Mouse (Mus musculus) cerebellum, adult 11 months (tissue): ENCODE measurements around the gene Runx3.
A peak's percentile ranks its signal among the peaks of the same experiment; 100 is the strongest.

Experiments
- DNase-seq: peaks from one replicate; pipeline ENCODE4 v3.0.0; 2022

Runx3 gene

DNA sequence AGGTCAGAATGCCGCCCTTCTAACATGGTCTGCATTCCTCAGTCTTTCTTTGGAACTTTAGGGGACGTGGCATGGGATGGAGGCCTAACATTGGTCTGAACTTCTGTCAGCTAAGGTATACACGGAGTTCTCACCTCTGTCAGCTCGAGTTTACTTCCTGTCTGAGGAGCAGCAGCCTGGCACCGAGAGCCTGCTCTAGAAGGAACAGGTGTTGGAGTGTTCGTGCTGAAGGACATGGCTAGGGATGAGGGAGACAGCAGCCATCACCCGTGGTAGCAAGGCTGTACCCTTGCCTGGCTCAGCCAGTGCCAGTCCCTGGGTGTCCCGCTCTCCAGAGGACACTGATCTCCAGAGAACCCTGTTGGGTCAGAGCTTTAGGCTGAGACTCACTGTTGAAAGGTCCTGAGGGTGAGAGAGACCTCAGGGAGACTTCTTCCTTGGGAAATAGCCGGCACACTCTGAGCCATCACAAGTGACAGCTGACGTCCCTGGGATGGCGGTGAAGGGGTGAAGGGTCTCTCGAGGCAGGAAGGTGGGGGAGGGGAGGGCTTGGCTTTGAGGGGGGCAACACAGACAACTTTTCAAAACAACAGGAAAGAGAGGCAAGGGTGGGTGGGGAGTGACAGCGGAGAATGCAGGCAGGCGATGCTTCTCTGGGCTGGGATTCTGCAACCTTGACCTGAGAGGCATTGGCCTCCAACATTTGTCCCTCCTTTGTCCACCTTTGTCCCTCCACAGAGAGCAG lies 4.9 kb upstream of the Runx3 start:
- no peak for DNase-seq

DNA sequence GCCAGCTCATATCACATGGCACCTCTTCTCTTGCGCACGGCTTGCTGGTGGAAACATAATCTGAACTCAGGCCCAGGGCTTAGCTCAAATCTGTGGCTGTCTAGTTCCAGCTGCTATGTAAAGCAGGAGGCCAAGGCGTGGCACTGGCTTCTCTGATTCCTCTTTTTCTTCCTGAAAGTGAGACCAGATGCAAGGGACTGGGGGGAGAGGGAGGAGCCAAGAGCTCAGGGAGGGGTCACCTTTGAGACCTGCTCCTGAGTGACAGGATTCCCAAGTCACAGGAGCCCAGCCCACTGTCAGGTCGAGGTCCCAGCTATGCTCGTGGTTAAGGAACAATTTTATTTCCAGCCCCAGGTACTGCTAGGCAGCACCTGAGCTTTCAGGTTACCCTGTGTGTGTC lies 4.1 kb upstream of the Runx3 start:
- no peak for DNase-seq

DNA sequence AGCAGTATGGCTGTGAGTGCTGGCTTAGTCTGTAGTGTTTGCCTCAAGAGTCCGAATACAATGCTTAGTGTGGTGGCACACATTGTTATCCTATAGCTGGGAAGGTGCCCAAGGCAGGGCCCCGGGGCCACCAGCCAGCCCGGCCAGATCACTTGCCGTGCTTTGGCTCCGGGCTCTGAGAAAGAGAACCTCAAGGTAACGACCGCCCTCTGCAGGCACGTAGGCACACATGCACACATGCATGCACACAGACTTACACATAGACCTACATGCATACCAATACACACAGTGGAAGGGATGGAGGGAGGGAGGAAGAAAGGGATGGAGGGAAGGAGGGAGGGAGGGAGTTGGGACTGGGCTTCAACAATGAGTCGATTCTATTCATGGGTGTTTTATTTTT lies 2.6 kb upstream of the Runx3 start:
- no peak for DNase-seq

DNA sequence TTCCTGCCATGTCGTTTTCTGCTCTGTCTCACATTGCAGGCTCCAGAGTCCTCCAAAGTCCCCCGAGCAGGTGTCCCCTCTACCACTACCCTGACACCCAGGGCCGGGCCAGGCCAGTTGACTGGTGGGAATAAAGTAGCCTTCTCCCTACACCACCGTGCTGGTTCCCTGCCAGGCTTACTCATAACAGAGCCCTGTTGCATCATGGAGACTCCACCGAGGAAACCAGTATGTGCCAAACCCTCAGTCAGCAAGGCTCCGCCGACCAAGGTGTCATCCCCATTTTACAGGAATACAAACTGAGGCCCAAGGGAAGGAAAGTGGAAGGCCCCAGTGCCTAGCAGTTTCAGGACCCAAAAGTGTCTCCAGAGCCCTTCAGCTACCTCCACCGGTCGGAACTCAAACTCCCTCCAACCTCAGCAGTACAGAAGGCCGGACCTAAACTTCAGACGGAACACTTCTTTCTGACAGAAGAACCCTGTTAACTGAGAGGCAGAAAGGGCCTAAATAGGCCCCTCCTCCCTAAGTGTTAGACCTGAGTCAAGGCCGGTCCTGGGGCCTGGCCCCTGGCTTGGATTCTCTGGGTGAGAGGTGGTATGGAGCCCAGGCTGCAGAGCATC lies 1.5 kb upstream of the Runx3 start:
- no peak for DNase-seq

DNA sequence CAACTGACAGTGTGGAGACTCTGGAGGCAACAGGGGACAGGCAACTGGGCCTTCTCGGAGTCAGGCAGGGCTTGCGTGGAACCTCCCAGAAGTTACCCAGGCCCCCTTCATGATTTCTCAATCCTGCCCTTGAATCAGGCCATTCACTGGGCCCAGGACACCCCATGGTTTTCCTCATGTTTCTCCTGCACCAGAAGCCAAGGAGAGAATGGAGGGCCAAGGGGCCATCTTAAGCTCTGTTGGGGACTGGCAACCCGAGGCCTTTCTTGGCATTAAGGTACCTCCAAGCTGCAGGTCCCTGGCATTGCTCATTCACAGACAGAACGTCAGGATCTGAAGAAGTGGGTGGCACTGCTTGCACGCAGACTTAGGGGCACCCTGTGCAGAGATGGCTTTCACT lies 3.3 kb downstream of the Runx3 start:
- no peak for DNase-seq

DNA sequence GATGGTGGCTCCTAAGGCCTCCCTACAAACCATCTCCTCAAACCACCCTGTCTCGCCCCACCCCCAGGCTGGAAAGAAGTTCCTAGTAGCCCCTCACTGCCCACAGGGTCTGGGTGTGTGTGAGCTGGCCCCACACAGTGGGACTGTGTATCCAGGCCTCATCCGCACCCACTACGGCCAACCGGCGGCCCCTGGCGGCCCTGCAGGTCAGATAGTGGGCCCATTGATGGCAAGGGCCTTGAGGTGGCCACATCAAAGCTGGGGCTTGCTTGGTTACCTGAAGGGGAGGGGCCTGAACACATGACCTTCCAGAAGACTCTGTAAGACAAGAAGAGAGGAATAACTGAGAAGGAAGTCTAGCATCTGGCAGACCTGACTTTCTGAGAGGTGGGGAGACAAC lies 4.3 kb downstream of the Runx3 start:
- no peak for DNase-seq

DNA sequence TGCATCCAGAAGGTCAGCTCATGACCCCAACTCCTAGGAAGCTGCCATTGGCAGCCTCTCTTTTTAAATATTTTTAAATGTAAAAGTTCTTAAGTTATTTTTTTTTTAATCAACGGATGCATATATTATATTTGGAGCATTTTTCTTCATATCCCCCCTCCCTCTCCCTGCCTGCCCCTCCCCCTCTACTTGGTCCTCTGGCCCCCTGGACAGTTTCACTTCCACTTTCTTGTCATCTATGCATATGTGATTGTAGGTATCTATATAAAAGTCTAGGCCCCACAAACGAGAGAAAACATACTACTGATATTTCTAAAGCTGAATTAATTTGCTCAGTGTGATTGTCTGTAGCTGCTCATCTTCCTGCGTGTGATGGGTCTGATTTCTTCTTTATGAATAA lies 4.7 kb downstream of the Runx3 start:
- no peak for DNase-seq

DNA sequence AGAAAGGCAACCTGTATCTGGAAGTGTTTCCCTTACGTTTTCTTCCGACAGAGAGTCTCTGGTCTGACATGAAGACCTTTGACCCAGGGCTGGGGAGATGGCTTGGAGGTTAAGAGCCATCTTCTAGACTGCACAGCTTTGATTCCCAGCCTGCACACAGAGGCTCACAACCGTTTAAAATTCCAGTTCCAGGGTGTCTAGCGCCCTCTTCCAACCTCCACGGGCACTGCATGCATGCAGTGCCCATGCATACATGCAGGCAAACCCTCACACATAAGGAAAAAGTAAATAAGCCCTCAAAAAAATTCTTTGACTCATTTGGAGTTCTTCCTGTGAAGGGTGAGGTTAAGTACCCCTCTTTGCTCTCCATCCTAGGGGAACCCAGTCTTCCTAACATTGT lies 5.9 kb downstream of the Runx3 start:
- no peak for DNase-seq

DNA sequence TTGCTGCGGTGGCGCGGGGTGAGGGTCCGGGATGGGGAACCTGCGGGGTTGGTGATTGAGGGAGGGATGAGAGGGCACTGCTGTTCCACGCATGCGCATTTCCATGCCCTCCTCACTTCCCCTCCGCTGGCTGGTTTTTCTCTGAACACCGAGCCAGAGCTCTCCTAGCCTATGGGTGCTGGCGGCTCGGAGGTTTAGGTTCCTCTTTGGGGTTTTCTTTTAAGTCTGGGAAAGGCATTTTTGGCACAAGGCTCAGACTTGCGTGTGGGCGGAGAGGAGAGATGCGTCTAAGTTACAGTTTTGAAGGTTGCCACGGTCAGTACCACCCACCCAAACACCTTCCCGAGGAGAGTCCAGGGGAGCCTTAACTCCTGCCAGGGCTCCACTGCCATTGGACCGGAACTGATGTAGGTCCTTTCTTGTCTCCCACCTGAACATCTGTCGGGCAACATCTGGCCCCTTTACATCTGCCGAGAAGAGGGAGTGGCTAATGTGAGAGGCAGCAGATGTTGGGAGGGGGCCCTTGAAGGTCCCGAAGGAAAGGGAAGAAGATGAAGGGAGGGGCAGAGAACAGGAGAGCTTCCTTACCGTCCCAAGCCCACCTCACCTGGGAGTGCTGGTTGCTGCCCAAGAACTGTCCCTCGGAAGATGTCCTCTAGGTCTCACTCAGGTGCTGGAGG lies 8.5 kb downstream of the Runx3 start:
- no peak for DNase-seq

DNA sequence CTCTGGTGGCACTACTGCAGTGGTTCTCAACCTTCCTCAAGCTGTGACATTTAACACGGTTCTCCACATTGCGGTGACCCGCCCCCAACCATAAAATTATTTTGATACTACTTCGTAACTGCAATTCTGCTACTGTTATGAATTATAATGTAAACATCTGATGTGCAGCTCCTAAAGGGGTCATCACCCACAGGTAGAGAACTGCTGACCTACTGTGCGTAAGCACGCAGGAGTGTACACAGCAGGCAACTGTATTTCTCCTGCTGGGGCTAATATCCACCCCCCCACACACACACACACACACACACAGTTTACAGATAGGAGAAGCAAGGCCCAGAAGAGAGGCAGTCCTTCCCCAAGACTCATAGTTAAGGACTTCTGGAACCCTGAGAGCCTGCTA lies 9.7 kb downstream of the Runx3 start:
- DNase-seq: no peak

DNA sequence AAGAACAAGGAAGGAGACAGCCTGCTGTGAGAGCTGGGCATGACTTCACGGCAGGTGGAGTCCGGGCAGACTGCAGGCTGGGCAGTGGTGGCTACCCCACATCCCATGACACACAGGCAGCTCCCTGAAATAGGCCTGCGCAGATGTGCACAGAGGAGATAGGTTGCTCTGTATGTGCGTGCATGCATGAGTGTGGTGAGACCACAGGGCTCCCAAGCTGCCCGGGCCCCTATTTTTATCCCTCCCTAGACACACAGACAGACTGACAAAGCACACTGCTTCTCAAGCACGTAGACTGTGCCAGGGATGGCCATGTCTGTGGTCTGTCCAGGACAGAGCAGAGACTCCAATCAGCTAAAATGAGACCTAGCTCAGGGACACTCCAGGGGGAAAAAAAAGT lies 10.7 kb downstream of the Runx3 start:
- DNase-seq: no peak

DNA sequence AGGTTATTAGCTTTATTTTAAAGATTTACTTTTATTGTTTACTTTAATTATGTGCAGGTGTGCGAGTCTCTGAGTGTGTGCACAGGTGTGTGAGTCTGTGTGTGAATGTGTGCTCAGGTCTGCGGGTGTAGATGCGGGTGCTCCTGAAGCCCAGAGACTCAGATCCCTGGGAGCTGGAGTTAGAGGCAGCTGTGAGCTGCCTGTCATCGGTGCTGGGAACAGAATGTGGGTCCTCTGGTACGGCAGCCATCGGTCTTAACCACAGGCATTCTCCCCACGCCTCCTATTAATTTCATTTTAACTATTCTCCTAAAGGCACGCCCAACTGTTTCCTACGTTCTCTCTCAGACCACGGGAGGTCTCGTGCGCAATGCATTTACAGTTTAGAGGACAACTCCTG lies 12.3 kb downstream of the Runx3 start:
- no peak for DNase-seq

DNA sequence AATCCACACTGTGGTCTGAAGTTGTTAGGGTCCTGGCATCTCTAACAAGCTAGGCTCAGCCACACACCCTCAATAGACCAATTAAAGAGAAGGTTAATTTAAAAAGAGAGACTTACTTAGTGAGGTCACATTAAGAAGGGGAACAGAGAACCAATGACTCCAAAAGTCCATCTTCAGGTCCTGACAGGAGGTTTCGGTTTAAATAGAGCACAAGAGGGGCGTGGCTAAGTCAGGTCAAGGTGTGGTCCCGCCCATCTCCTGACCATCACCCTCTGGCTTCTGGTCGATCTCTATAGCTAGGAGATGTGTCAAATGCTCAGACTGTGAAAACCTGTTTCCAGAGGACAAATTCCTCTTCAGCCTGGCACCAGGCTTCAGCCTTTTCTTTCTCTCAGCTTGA lies 13.3 kb downstream of the Runx3 start:
- DNase-seq: no peak

DNA sequence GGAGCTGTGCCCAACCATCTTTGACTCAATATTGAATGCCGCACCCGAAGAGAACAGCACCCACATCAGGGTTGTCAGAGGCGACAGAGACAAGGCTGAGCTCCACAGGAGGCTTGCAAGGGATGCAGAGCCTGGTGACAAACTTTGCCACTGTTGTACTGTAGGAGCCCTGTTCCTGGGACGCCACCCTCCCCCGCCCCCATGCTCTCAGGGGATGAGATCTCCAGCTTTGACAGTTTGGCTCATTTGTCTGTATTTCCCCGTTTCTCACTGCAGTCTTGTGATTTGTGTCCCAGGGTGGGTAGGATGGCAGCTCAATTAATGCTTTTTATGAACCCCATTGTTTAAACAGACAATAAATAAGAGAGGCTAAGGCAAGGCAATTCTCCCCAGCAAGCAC lies 14.9 kb downstream of the Runx3 start:
- DNase-seq: no peak

DNA sequence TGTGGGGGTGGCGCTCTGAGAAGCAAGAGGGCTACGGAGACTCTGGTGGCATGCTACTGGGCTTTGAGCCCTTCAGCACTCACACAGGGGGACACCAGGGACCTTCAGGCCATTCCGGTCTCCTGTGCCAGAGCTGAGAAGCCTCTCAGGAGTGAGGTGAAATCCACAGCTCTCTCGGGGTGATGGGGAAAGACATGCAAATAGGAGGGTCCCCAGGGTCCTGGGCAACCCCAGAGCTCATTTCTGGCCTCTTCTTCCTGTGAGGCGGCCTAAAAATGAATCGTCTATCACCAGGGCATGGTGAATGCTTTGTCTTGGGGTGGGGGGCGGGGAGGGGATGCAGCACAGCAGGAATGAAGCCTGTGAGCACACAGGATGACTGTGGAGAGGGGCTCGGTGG lies 15.8 kb downstream of the Runx3 start:
- no peak for DNase-seq

DNA sequence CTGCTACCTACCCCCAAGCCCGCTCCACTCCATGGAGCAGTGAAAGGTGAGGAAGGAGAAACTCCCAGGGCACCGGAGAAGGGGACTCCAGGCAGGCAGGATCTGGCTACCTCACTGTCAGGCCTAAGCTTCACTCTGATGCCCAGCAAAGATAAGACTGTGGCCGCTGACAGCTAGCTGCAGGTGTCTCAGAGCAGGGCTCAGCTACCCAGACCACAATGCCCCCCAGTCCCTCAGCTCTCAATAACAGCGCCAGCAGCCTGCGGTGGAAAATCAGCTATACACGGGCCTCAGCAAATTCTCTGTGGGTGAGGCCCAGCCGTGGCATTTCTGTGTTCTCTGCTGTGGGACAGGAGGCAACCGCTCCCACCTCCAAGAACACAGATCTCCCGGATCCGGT lies 16.2 kb downstream of the Runx3 start:
- no peak for DNase-seq

DNA sequence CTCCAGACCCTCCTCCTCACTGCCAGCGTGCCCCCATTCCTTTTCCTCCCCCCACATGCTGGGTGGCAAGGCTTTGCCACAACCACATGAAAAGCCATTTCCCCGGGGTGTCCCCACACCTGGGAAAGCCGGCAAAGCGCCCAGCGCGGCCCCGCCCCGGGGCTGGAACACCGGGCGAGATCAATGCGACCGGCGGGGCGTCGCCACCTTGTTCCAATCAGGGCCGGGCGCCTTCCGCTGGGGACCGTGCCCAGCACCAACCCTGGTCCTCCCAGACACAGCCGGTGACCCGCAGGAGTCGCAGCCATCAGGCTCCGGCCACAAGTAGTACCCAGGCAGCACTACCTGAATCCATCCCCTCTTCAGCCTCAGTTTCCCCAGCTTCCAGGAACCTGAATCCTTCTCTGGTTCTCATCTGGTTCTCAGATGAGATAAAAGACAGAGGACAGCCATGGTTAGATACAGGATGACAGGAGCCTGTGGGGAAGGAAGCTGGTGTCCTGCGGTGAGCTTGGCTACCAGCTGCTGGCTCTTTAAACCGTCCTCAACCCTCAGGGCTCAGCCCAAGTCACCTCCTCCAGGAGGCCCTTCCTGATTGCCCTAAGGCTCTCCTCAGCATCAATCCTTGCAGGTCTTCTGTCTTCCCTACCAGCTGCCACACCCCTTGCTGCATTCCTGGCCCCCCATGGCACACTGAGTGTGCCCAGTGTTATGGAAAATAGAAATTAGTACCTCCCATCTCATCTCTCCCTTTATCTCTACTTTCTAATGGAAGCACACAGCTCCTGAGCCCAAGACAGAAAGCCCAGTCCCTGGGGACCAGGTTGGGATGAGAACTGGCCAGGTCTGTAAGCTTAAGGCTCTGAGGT lies 20.4 kb downstream of the Runx3 start:
- DNase-seq: no peak

DNA sequence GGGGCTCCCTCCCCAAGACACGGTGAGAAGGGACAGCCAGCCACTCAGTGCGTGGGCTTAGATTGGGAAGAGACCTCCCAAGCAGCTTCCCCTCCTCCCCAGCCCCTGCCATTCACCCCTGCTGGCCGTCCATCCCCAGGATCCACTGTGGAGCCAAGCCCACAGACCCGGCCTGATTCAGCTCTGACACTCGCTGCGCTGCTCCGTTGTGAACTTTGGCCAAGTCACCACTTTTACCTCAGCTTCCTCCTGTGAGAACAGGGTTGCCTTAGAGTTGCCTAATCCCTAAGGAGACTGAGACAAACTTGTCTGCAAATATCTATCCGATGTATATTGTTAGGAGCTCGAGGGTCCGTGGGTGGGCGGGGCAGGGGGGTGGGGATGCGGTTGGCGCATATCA lies 21.3 kb downstream of the Runx3 start:
- no peak for DNase-seq

DNA sequence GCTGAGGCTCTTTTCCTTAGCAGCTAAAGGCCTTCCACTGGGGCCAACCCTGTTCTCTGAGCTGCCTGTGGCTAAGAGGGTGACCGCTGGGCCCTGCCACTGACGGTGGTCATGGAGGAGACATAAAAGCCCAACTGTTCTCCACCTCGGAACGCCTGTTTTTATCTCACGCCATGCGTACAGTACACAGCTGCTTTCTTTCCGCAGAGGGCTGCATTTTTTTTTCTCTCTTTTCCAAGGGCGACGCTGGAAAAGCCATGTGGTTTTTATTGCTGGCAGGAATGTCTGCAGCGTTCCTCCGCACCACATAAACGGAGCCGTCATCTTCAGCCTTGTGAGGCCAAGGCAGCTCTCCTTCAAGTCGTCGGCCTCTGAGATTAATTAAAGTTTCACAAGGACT lies 26.3 kb downstream of the Runx3 start:
- no peak for DNase-seq

DNA sequence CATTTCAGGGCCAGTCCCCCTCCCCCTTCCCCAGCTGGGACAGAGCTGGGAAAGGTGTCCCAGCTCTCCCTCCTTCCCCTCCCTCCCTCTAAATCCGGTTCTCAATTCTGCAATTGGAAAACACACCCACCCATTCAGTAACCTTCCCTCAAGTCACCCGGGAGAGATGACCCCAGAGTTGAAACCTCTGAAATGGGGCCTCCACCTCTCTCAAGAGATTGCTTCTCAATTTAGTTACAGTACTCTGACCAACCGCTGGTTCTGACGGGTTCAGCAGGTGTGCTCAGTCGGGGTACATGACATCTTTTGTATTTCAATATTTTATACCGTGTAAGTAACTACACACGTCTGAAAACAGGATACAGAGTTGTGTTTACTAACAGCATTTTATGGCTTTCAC lies 28.2 kb downstream of the Runx3 start:
- no peak for DNase-seq

DNA sequence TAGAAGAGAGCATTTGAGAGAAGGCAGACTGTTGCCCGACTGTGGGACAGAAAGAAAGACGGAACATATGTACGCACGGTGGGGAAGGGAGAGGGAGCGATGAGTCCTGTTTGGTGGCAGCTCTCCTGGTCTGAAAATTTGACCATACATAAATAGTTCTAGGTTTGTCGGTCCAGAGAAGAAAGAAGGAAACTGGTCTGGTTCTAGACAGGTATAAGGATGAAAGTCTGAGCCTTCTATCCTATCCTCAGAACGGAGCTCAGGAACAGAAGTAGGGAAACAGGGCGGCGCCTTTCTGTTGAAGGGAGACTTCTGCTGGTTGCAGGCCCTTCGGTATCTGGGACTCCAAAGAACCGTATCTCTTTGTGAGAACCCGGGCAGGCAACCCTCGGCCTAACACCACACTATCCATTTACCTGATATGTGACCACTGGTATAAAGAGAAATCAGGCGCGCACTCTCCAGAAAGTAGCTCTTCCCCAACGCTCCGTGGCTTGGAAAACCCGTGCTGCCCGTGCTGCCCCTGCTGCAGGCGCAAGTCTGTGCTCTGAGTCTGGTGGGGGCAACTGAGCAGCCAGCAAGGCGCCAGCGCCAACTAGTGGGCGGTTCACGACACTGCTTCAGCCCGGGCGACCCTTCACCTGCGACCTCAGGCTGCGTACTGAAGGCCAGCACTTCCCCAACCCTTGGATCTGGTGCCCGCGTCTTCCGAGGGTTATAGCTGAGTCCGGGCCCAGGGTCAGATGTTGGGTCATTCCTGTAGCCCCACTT lies 29.8 kb downstream of the Runx3 start:
- peak; percentile 24 for DNase-seq

DNA sequence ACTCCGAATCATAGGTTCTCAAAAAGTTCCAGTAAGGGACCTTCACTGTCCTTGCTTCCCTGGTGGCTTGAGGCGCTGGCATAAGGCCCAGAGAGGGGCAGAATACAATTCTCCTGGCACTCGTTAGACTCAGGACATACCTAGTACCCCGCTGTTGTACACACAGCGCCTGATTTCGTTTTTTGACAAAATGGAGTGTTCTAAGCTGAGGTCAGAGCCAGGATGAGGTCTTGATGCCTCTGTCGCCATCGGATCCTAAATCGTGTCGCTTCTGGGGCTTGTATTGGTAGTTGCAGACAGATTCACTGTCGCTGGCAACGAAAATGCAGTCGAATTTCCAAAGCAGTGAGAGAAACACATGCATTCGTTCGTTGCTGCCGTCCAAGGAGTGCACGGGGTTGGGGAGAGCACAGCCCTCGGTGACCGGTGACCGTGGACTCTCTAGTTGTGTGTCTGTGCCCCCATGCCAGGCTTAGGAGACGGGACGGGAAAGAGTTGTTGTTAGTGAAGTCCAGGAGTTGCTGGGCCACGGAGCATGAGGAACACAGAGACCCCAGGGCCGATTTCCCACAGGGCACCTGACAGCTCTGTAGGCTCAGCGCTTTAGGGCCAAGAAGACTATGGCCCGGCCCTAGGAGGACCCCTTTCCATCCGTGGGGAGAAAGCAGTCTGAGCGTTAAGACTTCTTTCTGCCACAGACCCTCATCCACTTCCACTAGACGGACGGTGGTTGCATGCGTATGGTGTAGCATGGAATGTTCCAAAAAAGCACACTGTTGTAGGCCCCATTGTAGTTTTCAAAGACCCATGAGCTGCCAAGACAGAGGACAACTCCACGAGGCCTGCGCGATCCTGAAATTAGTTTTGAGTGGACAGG lies 30.9 kb downstream of the Runx3 start:
- DNase-seq: no peak
